ENCODE assay signal across 30 mouse cellular contexts in genomic region chr4:25272861-25273627, GRCm38 (mm10). TPM values are rescaled to one million over a fixed set of nuclear protein-coding genes. Genes with fewer than 3 reads are reported as not detected.
A peak's percentile ranks its signal among the peaks of the same experiment; 100 is the strongest.
DNase-seq lines count a peak whose midpoint lies in the region; ATAC-seq lines count a peak whose summit lies in the region.
"Had no signal": no experiment of that assay in that cellular context is flagged by ENCODE, and none has a peak within 500 bp of the region (broad histone marks: within the 10 kb centered on the region; RNA-seq: fewer than 3 reads in every experiment).

No protein-coding gene starts in this region.

- no peaks in the 10 kb centered on the region for H3K9me3 ChIP-seq in heart, embryonic 13.5 days
- H3K9me3 ChIP-seq: embryonic facial prominence, embryonic 15.5 days; forebrain, embryonic 10.5 days; hindbrain, embryonic 12.5 days had no signal

- H3K27me3 ChIP-seq in heart, embryonic 13.5 days (replicated peaks): no peaks in the 10 kb centered on the region
- H3K27me3 ChIP-seq: embryonic facial prominence, embryonic 15.5 days; hindbrain, embryonic 12.5 days; Patski had no signal

- H3K4me2 ChIP-seq in heart, embryonic 13.5 days: no peak overlapping the region
- H3K4me2 ChIP-seq: embryonic facial prominence, embryonic 15.5 days; hindbrain, embryonic 12.5 days had no signal

- no peak for ATAC-seq in heart, embryonic 13.5 days (ENCODE audit: extremely low read depth, insufficient number of reproducible peaks, low FRiP score, low TSS enrichment)
- ATAC-seq in megakaryocyte, adult 5-6 weeks (ENCODE audit: poor library complexity, severe bottlenecking): peak; percentile 68
- ATAC-seq: activated CD4-positive, CD25-positive, alpha-beta regulatory T cell, adult 4 months; forebrain, embryonic 14.5 days; hindbrain, embryonic 16.5 days; inflammation-experienced regulatory T-cells, adult 6 months; Patski had no signal

- H3K36me3 ChIP-seq in heart, embryonic 13.5 days: peaks cover 86% of the 10 kb centered on the region

- H3K27ac ChIP-seq in heart, embryonic 13.5 days (replicated peaks): 0 out of 2 replicates have a peak overlapping the region, but pooled peaks have one; percentile 20
- H3K27ac ChIP-seq: embryonic facial prominence, embryonic 15.5 days; forebrain, embryonic 10.5 days; gastrocnemius, adult 2 months; heart, adult 2 months; hindbrain, embryonic 12.5 days had no signal

- no peak overlapping the region for H3K4me3 ChIP-seq in heart, embryonic 13.5 days
- H3K4me3 ChIP-seq: embryonic facial prominence, embryonic 15.5 days; erythroblast, embryonic 14.5 days; forebrain, embryonic 10.5 days; gastrocnemius, adult 2 months; heart, adult 2 months; hindbrain, embryonic 12.5 days had no signal

- DNase-seq in heart, adult 11 months: no peak
- peak; percentile 80 for DNase-seq in A20 (ENCODE audit: low read depth, low spot score)
- peak; percentile 3 for DNase-seq in MN1 (ENCODE audit: low spot score)
- no peak for DNase-seq in Muller cell, postnatal 12 days (ENCODE audit: inconsistent ontology term)
- DNase-seq in layer of hippocampus, adult 9-10 months (ENCODE audit: low spot score): no peak
- DNase-seq in heart, adult 8-10 months (ENCODE audit: low spot score): no peak
- DNase-seq: adrenal gland, adult 2 months; adrenal gland, postnatal 25 days; cerebellum, adult 2 months; cerebellum, postnatal 10 days; embryo, embryonic 11 days; gastrocnemius, adult 2 months; gastrocnemius, postnatal 36 days; heart, adult 2 months; heart, postnatal 10 days; heart, postnatal 4 days had no signal

- H3K4me1 ChIP-seq in heart, embryonic 13.5 days: no peaks in the 10 kb centered on the region
- H3K4me1 ChIP-seq: embryonic facial prominence, embryonic 15.5 days; forebrain, embryonic 10.5 days; hindbrain, embryonic 12.5 days had no signal

- no peak overlapping the region for H3K9ac ChIP-seq in heart, embryonic 13.5 days
- H3K9ac ChIP-seq: embryonic facial prominence, embryonic 15.5 days; hindbrain, embryonic 12.5 days had no signal

- WGBS in heart, embryonic 13.5 days: 73% methylated on average over 7 of the region's 7 CpGs

RNA-seq across cellular contexts. Expression of gene Ufl1, which starts 8.6 kb away (rescaled TPM):
- polyA plus RNA-seq in heart, embryonic 13.5 days (2015; fragmentation: Nextera tagmentation; extraction: Ambion mirVana): 33.4 and 39.1 TPM in 2 replicates
- total RNA-seq in megakaryocyte, adult 5-6 weeks (2015): 18.6 and 22.9 TPM in 2 replicates
- total RNA-seq in megakaryocyte, adult 5-6 weeks (2017): 19.4 and 28.3 TPM in 2 replicates
- total RNA-seq in heart, adult 8-10 months (2022): 10 to 100 TPM; 26.1 to 34.0 (median 30.5) TPM

RNA-seq across cellular contexts. Expression of gene Fhl5, which starts 30.4 kb away (rescaled TPM):
- polyA plus RNA-seq in heart, embryonic 13.5 days (2015; fragmentation: Nextera tagmentation; extraction: Ambion mirVana): not detected in 2 replicates
- total RNA-seq in megakaryocyte, adult 5-6 weeks (2015): not detected in 2 replicates
- total RNA-seq in megakaryocyte, adult 5-6 weeks (2017): not detected in 2 replicates
- total RNA-seq in heart, adult 8-10 months (2022): under 1 TPM in 2 of 4 experiments, not detected in 2; 0.24 to 0.26 TPM
- polyA plus RNA-seq: activated CD4-positive, CD25-positive, alpha-beta regulatory T cell, adult 4 months; adrenal gland, adult 2 months; C2C12; embryonic facial prominence, embryonic 11.5 days; embryonic facial prominence, embryonic 15.5 days; erythroblast, embryonic 14.5 days; forebrain, embryonic 10.5 days; forebrain, embryonic 14.5 days; heart, embryonic 14.5 days; hindbrain, embryonic 12.5 days; hindbrain, embryonic 16.5 days; inflammation-experienced regulatory T-cells, adult 6 months; Patski had no signal

Comparison
In these comparisons a context has a peak if more than half of its experiments do, and no peak if none do; other contexts are left out.
1. DNase-seq: peak in A20 (single experiment) and MN1 (single experiment); none in heart, adult 11 months (single experiment), Muller cell, postnatal 12 days (single experiment), layer of hippocampus, adult 9-10 months (single experiment) and heart, adult 8-10 months (single experiment).